ENCODE assay signal across 20 mouse cellular contexts in the genomic region with DNA sequence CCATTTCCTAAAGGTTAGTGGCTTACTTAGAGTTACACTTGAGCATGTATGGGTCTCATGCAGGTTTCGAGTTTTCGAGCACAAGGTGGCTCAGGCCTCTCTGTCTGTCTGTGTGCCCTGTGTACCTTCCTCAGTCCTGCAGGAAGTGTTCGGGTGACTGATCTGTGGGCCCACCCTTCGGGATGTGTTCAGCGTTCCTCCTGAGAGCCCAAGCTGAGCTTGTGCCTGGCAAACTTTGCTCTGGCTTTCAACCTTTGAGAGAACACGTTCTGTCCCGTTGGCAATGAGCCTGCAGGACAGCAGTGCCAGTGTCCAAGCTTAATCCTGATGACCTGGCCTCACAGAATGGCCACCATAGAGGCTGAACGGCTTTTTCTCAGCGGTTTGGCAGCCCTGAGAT. TPM values are rescaled to one million over a fixed set of nuclear protein-coding genes. Genes with fewer than 3 reads are reported as not detected.
DNase-seq lines count a peak whose midpoint lies in the region; ATAC-seq and TF ChIP-seq lines count a peak whose summit lies in the region.
"Had no signal": no experiment of that assay in that cellular context is flagged by ENCODE, and none has a peak within 500 bp of the region (broad histone marks: within the 10 kb centered on the region; RNA-seq: fewer than 3 reads in every experiment).

No protein-coding gene starts in this region.

- no peaks in the 10 kb centered on the region for H3K36me3 ChIP-seq in forebrain, postnatal 0 days (ENCODE audit: insufficient read depth)
- no peaks in the 10 kb centered on the region for H3K36me3 ChIP-seq in forebrain, embryonic 13.5 days (ENCODE audit: poor library complexity, severe bottlenecking)
- no peaks in the 10 kb centered on the region for H3K36me3 ChIP-seq in midbrain, embryonic 14.5 days (ENCODE audit: control insufficient read depth, insufficient read depth, low read length)
- H3K36me3 ChIP-seq in midbrain, embryonic 16.5 days (ENCODE audit: control insufficient read depth, insufficient read depth, low read length): no peaks in the 10 kb centered on the region
- H3K36me3 ChIP-seq in lung, postnatal 0 days (ENCODE audit: insufficient read depth, low read length): no peaks in the 10 kb centered on the region
- H3K36me3 ChIP-seq: G1E; heart, embryonic 13.5 days; intestine, embryonic 15.5 days; stomach, embryonic 15.5 days had no signal

- DNase-seq in forebrain, postnatal 0 days: no peak
- no peak for DNase-seq in midbrain, embryonic 14.5 days
- peak; percentile 77 for DNase-seq in kidney, postnatal 14 days
- no peak for DNase-seq in lung, postnatal 0 days (ENCODE audit: low spot score)
- DNase-seq in gastrocnemius, adult 18-20 months (ENCODE audit: low spot score): no peak
- DNase-seq: adrenal gland, adult 2 months; lung, postnatal 10 days; retina, postnatal 1 day; spleen, adult 18-20 months had no signal

- no peak for TF ChIP-seq EP300 in lung, postnatal 0 days (IDR thresholded peaks at IDR 0.05)

- WGBS in forebrain, postnatal 0 days: 67% methylated on average over 9 of the region's 9 CpGs
- WGBS in forebrain, embryonic 13.5 days: 72% methylated on average over 9 of the region's 9 CpGs
- 70% methylated on average over 9 of the region's 9 CpGs for WGBS in midbrain, embryonic 14.5 days
- WGBS in midbrain, embryonic 16.5 days: 65% methylated on average over 9 of the region's 9 CpGs
- 66% methylated on average over 9 of the region's 9 CpGs for WGBS in lung, postnatal 0 days

- H3K4me3 ChIP-seq in forebrain, postnatal 0 days (ENCODE audit: low read depth, low read length): no peak overlapping the region
- no peak overlapping the region for H3K4me3 ChIP-seq in forebrain, embryonic 13.5 days
- no peak overlapping the region for H3K4me3 ChIP-seq in midbrain, embryonic 14.5 days (replicated peaks; ENCODE audit: low read depth, low read length)
- H3K4me3 ChIP-seq in midbrain, embryonic 16.5 days (ENCODE audit: low read depth, low read length): no peak overlapping the region
- H3K4me3 ChIP-seq in lung, postnatal 0 days (ENCODE audit: low read depth, low read length): no peak overlapping the region
- H3K4me3 ChIP-seq: heart, embryonic 13.5 days; intestine, embryonic 15.5 days; megakaryocyte, embryonic 14.5 days; stomach, embryonic 15.5 days had no signal

- H3K9me3 ChIP-seq in forebrain, postnatal 0 days (ENCODE audit: low read length): no peaks in the 10 kb centered on the region
- H3K9me3 ChIP-seq in forebrain, embryonic 13.5 days (replicated peaks): no peaks in the 10 kb centered on the region
- H3K9me3 ChIP-seq in midbrain, embryonic 14.5 days (ENCODE audit: control insufficient read depth, low read length): no peaks in the 10 kb centered on the region
- H3K9me3 ChIP-seq in midbrain, embryonic 16.5 days (replicated peaks; ENCODE audit: control insufficient read depth, low read length, poor library complexity, severe bottlenecking): no peaks in the 10 kb centered on the region
- H3K9me3 ChIP-seq in lung, postnatal 0 days (ENCODE audit: low read length): no peaks in the 10 kb centered on the region
- H3K9me3 ChIP-seq: G1E; heart, embryonic 13.5 days; intestine, embryonic 15.5 days; stomach, embryonic 15.5 days had no signal

- H3K4me2 ChIP-seq in forebrain, postnatal 0 days (ENCODE audit: low read depth): no peak overlapping the region
- H3K4me2 ChIP-seq in forebrain, embryonic 13.5 days: no peak overlapping the region
- no peak overlapping the region for H3K4me2 ChIP-seq in midbrain, embryonic 14.5 days (ENCODE audit: low read length)
- H3K4me2 ChIP-seq in midbrain, embryonic 16.5 days (ENCODE audit: low read length): no peak overlapping the region
- H3K4me2 ChIP-seq in lung, postnatal 0 days (replicated peaks; ENCODE audit: low read depth, low read length): no peak overlapping the region
- H3K4me2 ChIP-seq: heart, embryonic 13.5 days; intestine, embryonic 15.5 days; stomach, embryonic 15.5 days had no signal

- ATAC-seq in forebrain, postnatal 0 days: peak; percentile 19; the same call in 1 of the 2 replicates
- ATAC-seq in forebrain, embryonic 13.5 days: no peak
- no peak for ATAC-seq in midbrain, embryonic 14.5 days (ENCODE audit: low FRiP score, low TSS enrichment)
- ATAC-seq in midbrain, embryonic 16.5 days: no peak
- ATAC-seq in lung, postnatal 0 days: no peak
- ATAC-seq: intestine, embryonic 15.5 days had no signal

- no peaks in the 10 kb centered on the region for H3K27me3 ChIP-seq in forebrain, postnatal 0 days (ENCODE audit: insufficient read depth, low read length)
- H3K27me3 ChIP-seq in forebrain, embryonic 13.5 days: peaks cover 16% of the 10 kb centered on the region; the same call in 1 of the 2 replicates
- H3K27me3 ChIP-seq in midbrain, embryonic 14.5 days (ENCODE audit: control insufficient read depth, insufficient read depth, low read length): no peaks in the 10 kb centered on the region
- no peaks in the 10 kb centered on the region for H3K27me3 ChIP-seq in midbrain, embryonic 16.5 days (ENCODE audit: control insufficient read depth, insufficient read depth, low read depth, low read length)
- H3K27me3 ChIP-seq in lung, postnatal 0 days (replicated peaks; ENCODE audit: insufficient read depth, low read length): no peaks in the 10 kb centered on the region
- H3K27me3 ChIP-seq: intestine, embryonic 15.5 days; stomach, embryonic 15.5 days had no signal

- no peak overlapping the region for H3K27ac ChIP-seq in forebrain, postnatal 0 days (ENCODE audit: low read depth, low read length)
- no peak overlapping the region for H3K27ac ChIP-seq in forebrain, embryonic 13.5 days
- 0 out of 2 replicates have a peak overlapping the region, but pooled peaks have one; percentile 13 for H3K27ac ChIP-seq in midbrain, embryonic 14.5 days (replicated peaks; ENCODE audit: low read depth, low read length)
- H3K27ac ChIP-seq in midbrain, embryonic 16.5 days (ENCODE audit: low read length): no peak overlapping the region
- no peak overlapping the region for H3K27ac ChIP-seq in lung, postnatal 0 days (ENCODE audit: low read length)
- H3K27ac ChIP-seq: heart, embryonic 13.5 days; intestine, embryonic 15.5 days; liver, embryonic 14.5 days; stomach, embryonic 15.5 days had no signal

- H3K9ac ChIP-seq in forebrain, postnatal 0 days: no peak overlapping the region
- H3K9ac ChIP-seq in forebrain, embryonic 13.5 days: no peak overlapping the region
- no peak overlapping the region for H3K9ac ChIP-seq in midbrain, embryonic 14.5 days (replicated peaks; ENCODE audit: low read length)
- no peak overlapping the region for H3K9ac ChIP-seq in midbrain, embryonic 16.5 days (ENCODE audit: low read depth, low read length)
- no peak overlapping the region for H3K9ac ChIP-seq in lung, postnatal 0 days (replicated peaks; ENCODE audit: low read depth)
- H3K9ac ChIP-seq: heart, embryonic 13.5 days; intestine, embryonic 15.5 days; liver, embryonic 14.5 days; stomach, embryonic 15.5 days had no signal

- 0 out of 2 replicates have a peak, but pooled peaks cover 5% of the 10 kb centered on the region for H3K4me1 ChIP-seq in forebrain, postnatal 0 days (ENCODE audit: insufficient read depth)
- H3K4me1 ChIP-seq in forebrain, embryonic 13.5 days: peaks cover 18% of the 10 kb centered on the region
- H3K4me1 ChIP-seq in midbrain, embryonic 14.5 days (ENCODE audit: control insufficient read depth, insufficient read depth, low read length): 0 out of 2 replicates have a peak, but pooled peaks cover 8% of the 10 kb centered on the region
- no peaks in the 10 kb centered on the region; the same call in 1 of the 2 replicates for H3K4me1 ChIP-seq in midbrain, embryonic 16.5 days (ENCODE audit: control insufficient read depth, insufficient read depth, low read length)
- H3K4me1 ChIP-seq in lung, postnatal 0 days (ENCODE audit: insufficient read depth, low read depth, low read length): no peaks in the 10 kb centered on the region
- H3K4me1 ChIP-seq: intestine, embryonic 15.5 days; stomach, embryonic 15.5 days had no signal

- no peak for TF ChIP-seq CTCF in forebrain, postnatal 0 days (IDR thresholded peaks at IDR 0.05; ENCODE audit: low read depth)
- TF ChIP-seq CTCF in lung, postnatal 0 days (IDR thresholded peaks at IDR 0.05): no peak

RNA-seq across cellular contexts. Expression of a gene that starts 22.8 kb away (rescaled TPM):
- total RNA-seq in forebrain, postnatal 0 days (2014; rRNA removed): 1.7 and 1.8 TPM in 2 replicates
- polyA plus RNA-seq in forebrain, postnatal 0 days (2015; fragmentation: Nextera tagmentation; extraction: Ambion mirVana): 2.7 and 3.3 TPM in 2 replicates
- polyA plus RNA-seq in forebrain, embryonic 13.5 days (2015; fragmentation: Nextera tagmentation; extraction: Ambion mirVana): 0.28 and 0.74 TPM in 2 replicates
- 1.5 and 2.6 TPM in 2 replicates for polyA plus RNA-seq in midbrain, embryonic 14.5 days (2014; fragmentation: Nextera tagmentation; extraction: Ambion mirVana)
- 2.2 and 2.9 TPM in 2 replicates for polyA plus RNA-seq in midbrain, embryonic 16.5 days (2015; fragmentation: Nextera tagmentation; extraction: Ambion mirVana)
- 0.10 TPM in 1 of 2 replicates, not detected in the other for polyA plus RNA-seq in lung, postnatal 0 days (2015; fragmentation: Nextera tagmentation; extraction: Ambion mirVana)
- total RNA-seq in gastrocnemius, adult 18-20 months (2021): 10 to 100 TPM; 16.2 to 20.5 TPM
- total RNA-seq: common myeloid progenitor, adult 5-6 weeks; G1E; hematopoietic stem cell, adult 5-6 weeks; neutrophil, adult 5-6 weeks had no signal
- polyA plus RNA-seq: G1E; liver, embryonic 14.5 days had no signal

RNA-seq across cellular contexts. Expression of a gene that starts 49.7 kb away (rescaled TPM):
- 18.5 and 25.6 TPM in 2 replicates for total RNA-seq in forebrain, postnatal 0 days (2014; rRNA removed)
- 13.2 and 16.9 TPM in 2 replicates for polyA plus RNA-seq in forebrain, postnatal 0 days (2015; fragmentation: Nextera tagmentation; extraction: Ambion mirVana)
- polyA plus RNA-seq in forebrain, embryonic 13.5 days (2015; fragmentation: Nextera tagmentation; extraction: Ambion mirVana): 15.4 and 17.4 TPM in 2 replicates
- 16.3 and 16.8 TPM in 2 replicates for polyA plus RNA-seq in midbrain, embryonic 14.5 days (2014; fragmentation: Nextera tagmentation; extraction: Ambion mirVana)
- 15.1 and 18.0 TPM in 2 replicates for polyA plus RNA-seq in midbrain, embryonic 16.5 days (2015; fragmentation: Nextera tagmentation; extraction: Ambion mirVana)
- polyA plus RNA-seq in lung, postnatal 0 days (2015; fragmentation: Nextera tagmentation; extraction: Ambion mirVana): 10.9 TPM in 2 replicates
- total RNA-seq in gastrocnemius, adult 18-20 months (2021): 10 to 100 TPM; 12.4 to 12.9 TPM
